Mouse (Mus musculus) CD4-positive, CD25-positive, alpha-beta regulatory T cell, adult 4 months (primary cell): ENCODE data around the gene Hoxd8. TPM values are rescaled to one million over a fixed set of nuclear protein-coding genes. Genes with fewer than 3 reads are reported as not detected.
A peak's percentile ranks its signal among the peaks of the same experiment; 100 is the strongest.

Source experiments
- ATAC-seq: one replicate; pipeline ENCODE4 v1.8.0; 2017
- polyA plus RNA-seq, 2 experiments: library from polyadenylated mRNA; unstranded; fragments of 100-300 nt; shearing (Covaris generic); gene quantifications; one replicate each; pipeline ENCODE4 v1.2.1; 2017

Hoxd8 gene
- polyA plus RNA-seq, 2 experiments from 2014 or later: not detected

- no peak for ATAC-seq
Measured at GRCm38 (mm10) chr2:74686988-74687697, 17.3 kb upstream of the Hoxd8 start.

- no peak for ATAC-seq
Measured at GRCm38 (mm10) chr2:74687698-74688555, 16.5 kb upstream of the Hoxd8 start.

DNA sequence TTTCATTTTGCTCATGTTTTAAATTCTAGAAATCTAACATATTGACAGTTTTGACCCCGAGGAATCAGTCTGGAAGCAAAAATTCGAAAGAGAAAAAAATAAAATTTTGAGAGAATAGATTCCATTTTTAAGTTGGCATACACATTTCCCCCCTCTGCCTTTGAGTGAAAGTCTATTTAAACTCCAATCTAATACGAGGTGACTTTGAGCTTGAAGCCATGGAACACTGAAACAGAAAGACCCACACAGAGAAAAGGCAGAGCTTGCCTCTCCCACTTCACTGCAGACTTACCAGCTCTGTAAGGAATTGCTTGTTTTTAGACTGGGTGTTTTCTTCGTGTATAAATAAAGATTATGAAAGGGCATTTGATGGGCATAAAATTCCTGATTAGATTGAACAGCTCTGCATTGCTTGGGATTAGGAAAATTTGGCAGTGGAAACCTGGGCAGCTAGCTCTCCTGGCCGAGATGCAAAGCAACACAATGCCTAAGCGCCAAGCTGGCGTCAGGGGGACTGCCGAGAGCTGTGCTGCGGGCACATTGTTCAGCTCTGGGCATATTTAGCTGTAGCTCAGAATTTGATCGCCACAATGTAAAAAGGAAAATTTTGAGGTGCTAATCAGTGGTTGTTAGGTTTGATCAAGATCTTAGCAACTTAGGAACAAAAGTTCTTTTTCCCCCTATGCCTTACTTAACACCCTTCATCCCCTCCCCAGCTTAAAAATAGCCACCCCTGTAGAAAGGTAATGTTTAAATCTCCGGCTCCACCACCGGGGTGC is 15.4 kb upstream of the Hoxd8 start:
- no peak for ATAC-seq

DNA sequence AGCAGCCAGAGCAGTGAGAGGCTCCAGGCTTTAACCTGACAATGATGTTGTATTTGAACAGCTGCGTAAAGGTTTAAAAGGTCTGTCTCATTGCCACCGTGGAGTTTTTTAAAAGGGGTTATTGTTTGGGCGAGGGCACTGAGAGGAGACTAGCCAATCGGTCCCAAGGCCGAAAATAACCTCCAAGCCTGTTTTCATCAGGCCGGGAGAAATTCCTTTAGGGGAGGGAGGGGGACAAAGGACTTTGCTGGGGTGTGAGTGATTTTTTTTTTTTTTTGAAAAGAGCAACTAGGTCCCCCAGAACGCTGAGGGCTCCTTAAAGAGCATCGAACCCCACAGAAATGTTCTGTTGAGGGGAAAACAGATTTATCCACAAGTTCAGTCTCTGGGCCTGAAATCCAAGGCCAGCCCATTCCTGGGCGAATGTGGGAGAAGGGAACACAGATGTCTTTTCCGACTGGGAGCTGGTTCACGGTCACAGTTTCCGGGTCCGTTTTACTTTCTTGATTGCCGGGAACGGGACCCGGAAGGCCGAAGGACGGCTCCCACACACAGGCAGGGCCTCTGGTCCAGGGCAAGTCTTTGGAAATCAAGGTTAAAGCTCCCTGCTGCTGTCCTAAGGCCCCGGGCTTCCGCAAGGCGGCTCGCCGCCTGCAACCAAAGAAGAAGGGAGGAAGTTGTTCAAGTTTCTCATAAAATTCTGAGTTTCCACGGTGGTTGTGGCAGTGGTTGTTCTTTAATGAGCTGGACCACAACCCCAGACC is 14.7 kb upstream of the Hoxd8 start:
- ATAC-seq: no peak

DNA sequence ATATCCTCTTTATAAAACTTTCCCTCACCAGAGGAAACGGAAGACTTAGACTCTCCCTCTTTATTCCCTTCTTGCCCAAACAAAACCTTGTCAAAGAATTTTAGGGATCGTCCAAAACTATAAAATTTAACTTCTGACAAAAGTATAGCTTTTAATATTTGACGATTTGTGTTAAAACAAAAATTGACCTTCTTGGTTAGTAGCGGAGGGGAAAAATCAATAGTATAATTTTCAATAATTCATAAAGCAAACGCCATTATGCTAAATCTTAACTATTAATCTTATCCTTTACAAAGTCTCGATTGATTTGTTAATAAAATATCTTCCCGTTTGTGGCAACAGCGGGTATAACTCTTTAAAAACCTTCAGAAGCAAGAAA is 14.1 kb upstream of the Hoxd8 start:
- no peak for ATAC-seq

DNA sequence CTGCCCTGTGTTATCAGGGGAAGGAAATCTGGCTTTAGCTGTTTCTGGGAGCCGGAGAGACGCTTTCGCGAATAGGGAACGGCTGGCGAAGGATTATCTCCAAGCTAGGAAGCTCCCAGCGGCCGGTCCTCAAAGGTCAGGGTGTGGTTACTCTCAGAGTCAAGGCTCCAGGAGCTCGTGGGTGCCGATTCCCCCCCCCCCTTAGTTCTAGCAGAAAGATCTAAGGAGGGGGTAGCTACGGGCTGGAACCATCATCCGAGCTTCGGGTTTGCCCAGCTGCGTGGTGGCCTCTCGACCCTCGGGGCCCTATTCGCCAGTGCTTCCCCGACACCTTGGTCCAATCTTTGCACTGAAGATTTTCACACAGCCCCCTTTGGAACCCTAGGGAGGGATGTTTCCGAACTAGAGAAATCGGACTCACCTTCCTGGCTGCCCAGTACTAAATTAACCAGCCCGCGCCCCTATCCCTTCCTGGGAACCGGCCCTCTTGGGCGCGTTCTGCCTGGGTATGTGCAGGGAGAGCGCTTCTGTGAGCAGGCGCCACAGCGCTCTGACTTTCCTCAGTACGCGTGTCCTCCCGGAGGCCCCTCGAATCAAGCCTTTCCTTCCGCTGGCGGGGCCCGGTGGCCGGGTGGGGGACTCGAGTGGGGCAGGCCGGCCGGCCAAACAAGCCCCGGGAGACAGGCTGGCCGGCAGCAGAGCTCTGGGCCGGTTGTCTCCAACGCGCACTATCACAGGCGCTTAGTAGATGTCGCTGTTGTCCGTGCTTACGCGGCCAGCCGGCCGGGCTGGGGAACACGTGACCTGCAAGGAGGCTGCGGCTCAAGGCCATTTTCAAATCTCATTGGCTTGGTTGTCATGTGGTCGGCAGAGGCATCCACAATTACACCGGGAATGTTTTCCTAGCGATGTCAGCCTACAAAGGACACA is 13.1 kb upstream of the Hoxd8 start, which contains the start of gene Hoxd10:
TSS of gene Hoxd10 (plus strand) at position 903 of the 930 bp plus-strand sequence.
- ATAC-seq: no peak

GRCm38 (mm10) chr2:74691995-74692807 is 12.2 kb upstream of the Hoxd8 start:
- ATAC-seq: no peak

- ATAC-seq: no peak
Measured at GRCm38 (mm10) chr2:74692808-74693431, 11.5 kb upstream of the Hoxd8 start.

GRCm38 (mm10) chr2:74693432-74693827 is 11.0 kb upstream of the Hoxd8 start:
- no peak for ATAC-seq

DNA sequence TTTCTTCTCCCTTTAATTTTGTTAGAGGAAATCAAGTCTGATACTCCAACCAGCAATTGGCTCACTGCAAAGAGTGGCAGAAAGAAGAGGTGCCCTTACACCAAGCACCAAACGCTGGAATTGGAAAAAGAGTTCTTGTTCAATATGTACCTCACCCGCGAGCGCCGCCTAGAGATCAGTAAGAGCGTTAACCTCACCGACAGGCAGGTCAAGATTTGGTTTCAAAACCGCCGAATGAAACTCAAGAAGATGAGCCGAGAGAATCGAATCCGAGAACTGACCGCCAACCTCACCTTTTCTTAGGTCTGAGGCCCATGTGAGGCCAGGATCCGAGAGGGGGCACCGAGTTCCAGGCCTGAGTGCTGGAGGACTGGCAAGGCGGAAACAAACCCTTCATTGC is 10.3 kb upstream of the Hoxd8 start:
- peak; percentile 33 for ATAC-seq

- ATAC-seq: no peak
Measured at GRCm38 (mm10) chr2:74695383-74695782, 9.0 kb upstream of the Hoxd8 start.

DNA sequence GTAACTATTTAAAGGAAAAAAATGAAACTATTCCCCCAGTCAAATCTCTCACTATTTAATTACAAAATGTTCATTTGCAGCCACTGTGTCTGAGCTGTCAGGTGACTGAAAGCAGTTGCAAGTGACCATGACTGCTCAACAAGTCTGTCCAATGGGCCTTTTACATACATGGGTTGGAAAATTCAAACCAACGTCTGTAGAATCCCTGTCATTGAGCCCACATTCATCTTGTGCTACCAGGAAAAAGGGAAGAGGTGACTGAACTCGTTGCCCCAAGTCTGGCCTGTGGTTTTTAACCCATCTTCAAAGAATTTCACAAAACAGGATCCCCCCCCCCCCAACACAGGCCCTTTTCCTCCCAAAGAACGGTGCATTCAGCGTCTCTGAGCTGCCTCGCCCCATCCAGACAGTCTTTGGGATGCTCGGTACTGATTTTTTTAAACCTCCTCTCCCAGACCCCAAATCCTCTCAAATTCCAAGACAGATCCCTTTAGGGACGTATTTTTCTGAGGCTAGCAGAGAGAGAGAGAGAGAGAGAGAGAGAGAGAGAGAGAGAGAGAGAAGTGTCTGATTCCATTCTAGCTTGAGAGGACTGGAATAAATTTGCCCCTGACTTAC is 8.5 kb upstream of the Hoxd8 start:
- no peak for ATAC-seq

GRCm38 (mm10) chr2:74696442-74697335 is 7.7 kb upstream of the Hoxd8 start:
- no peak for ATAC-seq

GRCm38 (mm10) chr2:74697567-74698121 is 6.8 kb upstream of the Hoxd8 start, which contains the start of gene Hoxd9:
TSS of gene Hoxd9 (plus strand) at chr2:74697727.
- peak; percentile 42 for ATAC-seq

DNA sequence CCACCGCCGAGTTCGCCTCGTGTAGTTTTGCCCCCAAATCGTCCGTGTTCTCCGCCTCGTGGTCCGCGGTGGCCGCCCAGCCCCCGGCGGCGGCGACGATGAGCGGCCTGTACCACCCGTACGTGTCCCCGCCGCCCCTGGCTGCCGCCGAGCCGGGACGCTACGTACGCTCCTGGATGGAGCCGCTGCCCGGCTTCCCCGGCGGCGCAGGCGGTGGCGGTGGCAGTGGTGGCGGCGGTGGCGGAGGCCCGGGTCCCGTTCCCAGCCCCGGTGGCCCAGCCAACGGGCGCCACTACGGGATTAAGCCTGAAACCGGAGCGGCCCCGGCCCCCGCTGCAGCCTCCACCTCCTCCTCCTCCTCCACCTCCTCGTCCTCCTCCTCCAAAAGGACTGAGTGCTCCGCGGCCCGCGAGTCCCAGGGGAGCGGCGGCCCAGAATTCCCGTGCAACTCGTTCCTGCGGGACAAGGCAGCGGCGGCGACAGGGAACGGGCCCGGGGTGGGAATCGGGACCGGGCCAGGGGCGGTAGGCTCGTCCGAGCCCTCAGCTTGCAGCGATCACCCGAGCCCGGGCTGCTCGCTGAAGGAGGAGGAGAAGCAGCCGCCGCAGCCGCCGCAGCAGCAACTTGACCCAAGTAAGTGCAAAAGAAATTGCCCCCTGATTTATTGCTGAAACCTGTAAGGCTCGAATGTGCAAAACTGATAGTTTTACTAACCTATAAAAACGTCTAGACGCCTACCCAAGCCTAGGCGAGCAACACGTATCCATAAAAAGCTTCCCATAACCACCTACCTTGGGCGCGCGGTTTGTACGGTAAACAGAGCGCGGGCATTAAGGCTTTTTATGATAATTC is 6.0 kb upstream of the Hoxd8 start:
- ATAC-seq: peak; percentile 10

DNA sequence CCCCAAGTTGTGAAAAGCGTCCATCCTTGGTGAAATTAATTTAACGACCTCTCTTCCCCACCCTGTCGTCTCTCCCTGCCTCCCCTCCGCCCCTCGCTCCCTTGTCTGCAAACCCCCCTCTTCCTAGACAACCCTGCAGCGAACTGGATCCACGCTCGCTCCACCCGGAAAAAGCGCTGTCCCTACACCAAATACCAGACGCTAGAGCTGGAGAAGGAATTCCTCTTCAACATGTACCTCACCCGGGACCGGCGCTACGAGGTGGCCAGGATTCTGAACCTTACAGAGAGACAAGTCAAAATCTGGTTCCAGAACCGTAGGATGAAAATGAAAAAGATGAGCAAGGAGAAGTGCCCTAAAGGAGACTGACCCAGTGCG is 5.4 kb upstream of the Hoxd8 start:
- no peak for ATAC-seq
